9 mouse cellular contexts compared by ENCODE assay signal in the genomic region with DNA sequence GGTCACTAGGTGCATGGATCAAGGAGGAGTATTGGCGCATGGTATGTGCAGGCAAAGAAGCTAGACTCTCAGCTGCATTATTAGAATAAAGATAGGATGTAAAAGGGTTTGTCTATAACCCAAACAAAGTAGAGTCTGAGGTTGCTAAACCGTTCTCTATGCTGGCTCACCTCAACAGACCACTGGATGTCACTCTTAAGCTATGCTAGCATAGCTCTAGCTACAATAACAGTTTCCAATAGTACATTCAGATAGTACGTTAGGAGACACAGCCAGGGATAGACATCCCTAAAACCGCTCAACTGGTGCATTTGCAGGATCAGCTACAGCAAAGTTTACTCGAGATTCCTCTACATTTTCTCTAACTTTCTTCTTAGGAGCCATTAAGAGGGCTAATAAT. TPM values are rescaled to one million over a fixed set of nuclear protein-coding genes. Genes with fewer than 3 reads are reported as not detected.
DNase-seq lines count a peak whose midpoint lies in the region; ATAC-seq and TF ChIP-seq lines count a peak whose summit lies in the region.
"Had no signal": no experiment of that assay in that cellular context is flagged by ENCODE, and none has a peak within 500 bp of the region (broad histone marks: within the 10 kb centered on the region; RNA-seq: fewer than 3 reads in every experiment).

No protein-coding gene starts in this region.

- DNase-seq in adrenal gland, adult 2 months = peak; percentile 17
- no peak for DNase-seq in adrenal gland, postnatal 25 days
- DNase-seq in kidney, adult 2 months = peak; percentile 30
- DNase-seq in cerebellum, postnatal 36 days = peak; percentile 3 to 13
- DNase-seq in limb, embryonic 14.5 days (ENCODE audit: low spot score) = peak; percentile 74
- no peak for DNase-seq in B cell, adult 2 months

- no peaks in the 10 kb centered on the region for H3K36me3 ChIP-seq in kidney, adult 2 months (ENCODE audit: control insufficient read depth, insufficient read depth, low read length)
- H3K36me3 ChIP-seq in kidney, embryonic 16.5 days (ENCODE audit: insufficient read depth, low read length) = no peaks in the 10 kb centered on the region
- no peaks in the 10 kb centered on the region for H3K36me3 ChIP-seq in limb, embryonic 14.5 days (ENCODE audit: control insufficient read depth, insufficient read depth, low read length)
- H3K36me3 ChIP-seq: embryonic facial prominence, embryonic 15.5 days had no signal

- no peak overlapping the region for H3K27ac ChIP-seq in kidney, adult 2 months (ENCODE audit: insufficient read depth, low read depth, low read length)
- no peak overlapping the region for H3K27ac ChIP-seq in kidney, embryonic 16.5 days (ENCODE audit: low read length)
- no peak overlapping the region for H3K27ac ChIP-seq in limb, embryonic 14.5 days (replicated peaks; ENCODE audit: low read depth, low read length)
- H3K27ac ChIP-seq: embryonic facial prominence, embryonic 15.5 days had no signal

- H3K4me1 ChIP-seq in kidney, adult 2 months (ENCODE audit: control insufficient read depth, insufficient read depth, low read length) = no peaks in the 10 kb centered on the region
- H3K4me1 ChIP-seq in kidney, embryonic 16.5 days (ENCODE audit: insufficient read depth, low read length) = no peaks in the 10 kb centered on the region
- H3K4me1 ChIP-seq in limb, embryonic 14.5 days (ENCODE audit: control insufficient read depth, insufficient read depth, low read length) = no peaks in the 10 kb centered on the region
- H3K4me1 ChIP-seq: embryonic facial prominence, embryonic 15.5 days had no signal

- peak; percentile 32 for TF ChIP-seq CTCF in kidney, adult 2 months (conservative IDR thresholded peaks at IDR 0.05; ENCODE audit: insufficient read depth, insufficient read length, low read depth, low read length)

- H3K4me2 ChIP-seq in kidney, embryonic 16.5 days (replicated peaks; ENCODE audit: low read depth, low read length) = no peak overlapping the region
- H3K4me2 ChIP-seq in limb, embryonic 14.5 days (replicated peaks; ENCODE audit: low read depth, low read length, severe bottlenecking) = no peak overlapping the region
- H3K4me2 ChIP-seq: embryonic facial prominence, embryonic 15.5 days had no signal

- H3K9ac ChIP-seq in kidney, embryonic 16.5 days (replicated peaks; ENCODE audit: low read length) = no peak overlapping the region
- H3K9ac ChIP-seq in limb, embryonic 14.5 days (ENCODE audit: low read depth, low read length, severe bottlenecking) = no peak overlapping the region
- H3K9ac ChIP-seq: embryonic facial prominence, embryonic 15.5 days had no signal

- H3K27me3 ChIP-seq in kidney, adult 2 months (replicated peaks; ENCODE audit: control insufficient read depth, insufficient read depth, low read length) = no peaks in the 10 kb centered on the region
- no peaks in the 10 kb centered on the region for H3K27me3 ChIP-seq in kidney, embryonic 16.5 days (ENCODE audit: insufficient read depth, low read length)
- no peaks in the 10 kb centered on the region for H3K27me3 ChIP-seq in limb, embryonic 14.5 days (ENCODE audit: control insufficient read depth, insufficient read depth, low read length)
- H3K27me3 ChIP-seq: embryonic facial prominence, embryonic 15.5 days had no signal

- WGBS in kidney, adult 2 months = 28% methylated on average over 5 of the region's 5 CpGs
- WGBS in kidney, embryonic 16.5 days = 33% methylated on average over 5 of the region's 5 CpGs
- WGBS in limb, embryonic 14.5 days = 33% methylated on average over 5 of the region's 5 CpGs

- no peak for TF ChIP-seq POLR2A in kidney, adult 2 months (IDR thresholded peaks at IDR 0.05; ENCODE audit: low read depth, low read length)
- no peak for TF ChIP-seq POLR2A in limb, embryonic 14.5 days (IDR thresholded peaks at IDR 0.05; ENCODE audit: borderline replicate concordance, extremely low read depth, insufficient read depth, insufficient read length)

- no peak overlapping the region for H3K4me3 ChIP-seq in kidney, adult 2 months (ENCODE audit: insufficient read depth, low read depth, low read length)
- H3K4me3 ChIP-seq in kidney, embryonic 16.5 days (ENCODE audit: low read length) = no peak overlapping the region
- no peak overlapping the region for H3K4me3 ChIP-seq in limb, embryonic 14.5 days (replicated peaks; ENCODE audit: low read length)
- H3K4me3 ChIP-seq: embryonic facial prominence, embryonic 15.5 days had no signal

- no peaks in the 10 kb centered on the region for H3K9me3 ChIP-seq in kidney, embryonic 16.5 days (ENCODE audit: low read length)
- no peaks in the 10 kb centered on the region for H3K9me3 ChIP-seq in limb, embryonic 14.5 days (ENCODE audit: control insufficient read depth, low read length)
- H3K9me3 ChIP-seq: embryonic facial prominence, embryonic 15.5 days had no signal

- ATAC-seq in kidney, embryonic 16.5 days (ENCODE audit: low FRiP score, low TSS enrichment) = no peak
- ATAC-seq in limb, embryonic 14.5 days (ENCODE audit: low FRiP score, low read depth) = peak; percentile 79
- no peak for ATAC-seq in inflammation-experienced regulatory T-cells, adult 6 months

RNA-seq across cellular contexts. Expression of a gene that starts 48.1 kb away (rescaled TPM):
- under 1 TPM; 0.73 to 0.86 TPM for total RNA-seq in adrenal gland, adult 2 months (2021)
- polyA plus RNA-seq in adrenal gland, adult 2 months (2012; rRNA removed) = 0.08 TPM in 2 replicates
- total RNA-seq in adrenal gland, postnatal 25 days (2021) = 2.2 and 3.1 TPM in 2 replicates
- polyA plus RNA-seq in kidney, adult 2 months (2012; rRNA removed) = 0.38 and 0.52 TPM in 2 replicates
- polyA plus RNA-seq in kidney, embryonic 16.5 days (2015; fragmentation: Nextera tagmentation; extraction: Ambion mirVana) = 22.7 and 24.1 TPM in 2 replicates
- polyA plus RNA-seq in limb, embryonic 14.5 days (2012; rRNA removed) = 9.9 and 16.1 TPM in 2 replicates
- polyA plus RNA-seq in limb, embryonic 14.5 days (2014; fragmentation: Nextera tagmentation; extraction: Ambion mirVana) = 14.1 and 16.2 TPM in 2 replicates
- 10 to 100 TPM in 1 of 3 experiments, 1 to 10 TPM in 2; 1.7 to 12.5 (median 3.4) TPM for polyA plus RNA-seq in inflammation-experienced regulatory T-cells, adult 6 months (2017; shearing (Covaris generic))

Comparison
In these comparisons a context has a peak if more than half of its experiments do, and no peak if none do; other contexts are left out.
1. DNase-seq: peak in adrenal gland, adult 2 months (single experiment), kidney, adult 2 months (single experiment), cerebellum, postnatal 36 days (2 of 2) and limb, embryonic 14.5 days (single experiment); none in adrenal gland, postnatal 25 days (single experiment) and B cell, adult 2 months (0 of 2).